ENCODE assay signal across 9 mouse cellular contexts in genomic region chr2:32353836-32354235, GRCm38 (mm10). TPM values are rescaled to one million over a fixed set of nuclear protein-coding genes. Genes with fewer than 3 reads are reported as not detected.
DNase-seq lines count a peak whose midpoint lies in the region; ATAC-seq and TF ChIP-seq lines count a peak whose summit lies in the region.
"Had no signal": no experiment of that assay in that cellular context is flagged by ENCODE, and none has a peak within 500 bp of the region (broad histone marks: within the 10 kb centered on the region; RNA-seq: fewer than 3 reads in every experiment).

No protein-coding gene starts in this region.

- no peaks in the 10 kb centered on the region for H3K9me3 ChIP-seq in liver, embryonic 11.5 days (ENCODE audit: control insufficient read depth, low read length)
- H3K9me3 ChIP-seq in liver, postnatal 0 days (ENCODE audit: low read length): no peaks in the 10 kb centered on the region
- no peaks in the 10 kb centered on the region for H3K9me3 ChIP-seq in embryonic facial prominence, embryonic 12.5 days
- H3K9me3 ChIP-seq in liver, embryonic 14.5 days (ENCODE audit: control insufficient read depth, low read length): no peaks in the 10 kb centered on the region

- no peak for ATAC-seq in liver, embryonic 11.5 days (replicated peaks; ENCODE audit: low FRiP score)
- ATAC-seq in liver, postnatal 0 days: no peak
- no peak for ATAC-seq in embryonic facial prominence, embryonic 12.5 days (ENCODE audit: insufficient number of reproducible peaks, insufficient read depth, low FRiP score, low TSS enrichment)
- no peak for ATAC-seq in liver, embryonic 14.5 days (ENCODE audit: insufficient read depth)

- no peak overlapping the region for H3K27ac ChIP-seq in liver, embryonic 11.5 days (ENCODE audit: low read depth, low read length)
- H3K27ac ChIP-seq in liver, postnatal 0 days (ENCODE audit: low read depth): no peak overlapping the region
- no peak overlapping the region for H3K27ac ChIP-seq in embryonic facial prominence, embryonic 12.5 days
- H3K27ac ChIP-seq in liver, embryonic 14.5 days: no peak overlapping the region
- H3K27ac ChIP-seq: macrophage had no signal

- peak; percentile 63 for DNase-seq in cerebellum, adult 9-10 months
- no peak for DNase-seq in cerebellum, adult 18-20 months
- DNase-seq in liver, embryonic 11.5 days (ENCODE audit: low spot score): no peak
- DNase-seq in liver, postnatal 0 days: no peak
- DNase-seq in liver, embryonic 14.5 days (ENCODE audit: low read depth in 3 of 3, low spot score in 3 of 3): no peak
- DNase-seq in right cerebral cortex, postnatal 36 days (ENCODE audit: low spot score in 2 of 2): no peak
- DNase-seq in adrenal gland, adult 18-20 months (ENCODE audit: low spot score in 2 of 2): no peak

- WGBS in liver, embryonic 11.5 days: 41% methylated on average over 6 of the region's 6 CpGs
- 49% methylated on average over 6 of the region's 6 CpGs for WGBS in liver, postnatal 0 days (ENCODE audit: insufficient replicate concordance)
- 70% methylated on average over 6 of the region's 6 CpGs for WGBS in embryonic facial prominence, embryonic 12.5 days
- WGBS in liver, embryonic 14.5 days (ENCODE audit: insufficient replicate concordance): 47% methylated on average over 6 of the region's 6 CpGs

- no peak for TF ChIP-seq EP300 in liver, postnatal 0 days (IDR thresholded peaks at IDR 0.05; ENCODE audit: low read depth)
- no peak for TF ChIP-seq EP300 in liver, embryonic 14.5 days (IDR thresholded peaks at IDR 0.05; ENCODE audit: low read depth)

- H3K4me2 ChIP-seq in liver, embryonic 11.5 days: peak overlapping the region; percentile 98
- no peak overlapping the region for H3K4me2 ChIP-seq in liver, postnatal 0 days (ENCODE audit: low read depth, low read length)
- no peak overlapping the region; the same call in 1 of the 2 replicates for H3K4me2 ChIP-seq in embryonic facial prominence, embryonic 12.5 days (replicated peaks)
- H3K4me2 ChIP-seq in liver, embryonic 14.5 days (ENCODE audit: low read depth): peak overlapping the region; percentile 65

- no peaks in the 10 kb centered on the region for H3K36me3 ChIP-seq in liver, embryonic 11.5 days (ENCODE audit: control insufficient read depth, insufficient read depth, low read length)
- H3K36me3 ChIP-seq in liver, postnatal 0 days (replicated peaks; ENCODE audit: insufficient read depth, low read length): no peaks in the 10 kb centered on the region
- H3K36me3 ChIP-seq in embryonic facial prominence, embryonic 12.5 days: peaks cover 3% of the 10 kb centered on the region; the same call in 1 of the 2 replicates
- H3K36me3 ChIP-seq in liver, embryonic 14.5 days (replicated peaks; ENCODE audit: control insufficient read depth, insufficient read depth, low read depth): no peaks in the 10 kb centered on the region

- peaks cover 17% of the 10 kb centered on the region for H3K4me1 ChIP-seq in liver, embryonic 11.5 days (replicated peaks; ENCODE audit: control insufficient read depth, insufficient read depth, low read length)
- peaks cover 16% of the 10 kb centered on the region for H3K4me1 ChIP-seq in liver, postnatal 0 days (ENCODE audit: insufficient read depth)
- peaks cover 30% of the 10 kb centered on the region for H3K4me1 ChIP-seq in embryonic facial prominence, embryonic 12.5 days
- peaks cover 2 to 5% of the 10 kb centered on the region in 2 experiments; a peak in 2 of 4 replicates for H3K4me1 ChIP-seq in liver, embryonic 14.5 days (replicated peaks; ENCODE audit: control insufficient read depth in 2 of 2, insufficient read depth in 2 of 2, low read length in 1 of 2)

- no peak overlapping the region for H3K4me3 ChIP-seq in liver, embryonic 11.5 days (ENCODE audit: low read depth, low read length)
- H3K4me3 ChIP-seq in liver, postnatal 0 days (ENCODE audit: low read depth, low read length): no peak overlapping the region
- 0 out of 2 replicates have a peak overlapping the region, but pooled peaks have one; percentile 70 for H3K4me3 ChIP-seq in embryonic facial prominence, embryonic 12.5 days
- no peak overlapping the region for H3K4me3 ChIP-seq in liver, embryonic 14.5 days (ENCODE audit: insufficient read depth in 1 of 2, low read depth in 2 of 2, low read length in 2 of 2)

- H3K9ac ChIP-seq in liver, embryonic 11.5 days (ENCODE audit: low read depth, low read length): no peak overlapping the region
- H3K9ac ChIP-seq in liver, postnatal 0 days (replicated peaks): no peak overlapping the region
- H3K9ac ChIP-seq in embryonic facial prominence, embryonic 12.5 days: peak overlapping the region; percentile 80
- H3K9ac ChIP-seq in liver, embryonic 14.5 days (replicated peaks): no peak overlapping the region

- TF ChIP-seq CTCF in liver, postnatal 0 days (IDR thresholded peaks at IDR 0.05; ENCODE audit: low read depth): no peak
- TF ChIP-seq CTCF in liver, embryonic 14.5 days (IDR thresholded peaks at IDR 0.05; ENCODE audit: low read depth): no peak

- peaks cover 34% of the 10 kb centered on the region for H3K27me3 ChIP-seq in liver, embryonic 11.5 days (replicated peaks; ENCODE audit: control insufficient read depth, insufficient read depth, low read length)
- H3K27me3 ChIP-seq in liver, postnatal 0 days (ENCODE audit: insufficient read depth, low read length): peaks cover 22% of the 10 kb centered on the region
- no peaks in the 10 kb centered on the region for H3K27me3 ChIP-seq in embryonic facial prominence, embryonic 12.5 days
- H3K27me3 ChIP-seq in liver, embryonic 14.5 days (ENCODE audit: control insufficient read depth, insufficient read depth, low read length): peaks cover 22% of the 10 kb centered on the region

RNA-seq across cellular contexts. Expression of gene Dnm1, which starts 0.7 kb away (rescaled TPM):
- 9.3 and 10.0 TPM in 2 replicates for polyA plus RNA-seq in liver, embryonic 11.5 days (2014; fragmentation: Nextera tagmentation; extraction: Ambion mirVana)
- polyA plus RNA-seq in liver, postnatal 0 days (2015; fragmentation: Nextera tagmentation; extraction: Ambion mirVana): 0.06 and 0.25 TPM in 2 replicates
- polyA plus RNA-seq in embryonic facial prominence, embryonic 12.5 days (2016; fragmentation: Nextera tagmentation; extraction: Ambion mirVana): 45.0 and 47.8 TPM in 2 replicates
- polyA plus RNA-seq in liver, embryonic 14.5 days (2012; rRNA removed): 2.9 and 4.0 TPM in 2 replicates
- polyA plus RNA-seq in liver, embryonic 14.5 days (2014; fragmentation: Nextera tagmentation; extraction: Ambion mirVana): 0.43 and 0.56 TPM in 2 replicates
- total RNA-seq in adrenal gland, adult 18-20 months (2021): 10 to 100 TPM; 18.6 to 25.6 TPM

RNA-seq across cellular contexts. Expression of gene Ciz1, which starts 1.7 kb away (rescaled TPM):
- 45.5 and 45.8 TPM in 2 replicates for polyA plus RNA-seq in liver, embryonic 11.5 days (2014; fragmentation: Nextera tagmentation; extraction: Ambion mirVana)
- polyA plus RNA-seq in liver, postnatal 0 days (2015; fragmentation: Nextera tagmentation; extraction: Ambion mirVana): 9.0 and 9.9 TPM in 2 replicates
- polyA plus RNA-seq in embryonic facial prominence, embryonic 12.5 days (2016; fragmentation: Nextera tagmentation; extraction: Ambion mirVana): 50.6 and 57.8 TPM in 2 replicates
- polyA plus RNA-seq in liver, embryonic 14.5 days (2012; rRNA removed): 40.3 and 43.3 TPM in 2 replicates
- 13.1 and 13.9 TPM in 2 replicates for polyA plus RNA-seq in liver, embryonic 14.5 days (2014; fragmentation: Nextera tagmentation; extraction: Ambion mirVana)
- 10 to 100 TPM; 62.6 to 69.6 TPM for total RNA-seq in adrenal gland, adult 18-20 months (2021)

RNA-seq across cellular contexts. Expression of gene 1110008P14Rik, which starts 27.9 kb away (rescaled TPM):
- 36.2 and 39.7 TPM in 2 replicates for polyA plus RNA-seq in liver, embryonic 11.5 days (2014; fragmentation: Nextera tagmentation; extraction: Ambion mirVana)
- 30.1 and 32.2 TPM in 2 replicates for polyA plus RNA-seq in liver, postnatal 0 days (2015; fragmentation: Nextera tagmentation; extraction: Ambion mirVana)
- polyA plus RNA-seq in embryonic facial prominence, embryonic 12.5 days (2016; fragmentation: Nextera tagmentation; extraction: Ambion mirVana): 53.9 and 54.6 TPM in 2 replicates
- 32.6 and 39.6 TPM in 2 replicates for polyA plus RNA-seq in liver, embryonic 14.5 days (2012; rRNA removed)
- polyA plus RNA-seq in liver, embryonic 14.5 days (2014; fragmentation: Nextera tagmentation; extraction: Ambion mirVana): 38.7 and 40.8 TPM in 2 replicates
- total RNA-seq in adrenal gland, adult 18-20 months (2021): 100 to 1,000 TPM; 158 to 166 TPM

RNA-seq across cellular contexts. Expression of gene Lcn2, which starts 34.2 kb away (rescaled TPM):
- 8.0 and 9.9 TPM in 2 replicates for polyA plus RNA-seq in liver, embryonic 11.5 days (2014; fragmentation: Nextera tagmentation; extraction: Ambion mirVana)
- 411 and 419 TPM in 2 replicates for polyA plus RNA-seq in liver, postnatal 0 days (2015; fragmentation: Nextera tagmentation; extraction: Ambion mirVana)
- 1.3 and 1.4 TPM in 2 replicates for polyA plus RNA-seq in embryonic facial prominence, embryonic 12.5 days (2016; fragmentation: Nextera tagmentation; extraction: Ambion mirVana)
- polyA plus RNA-seq in liver, embryonic 14.5 days (2012; rRNA removed): 29.8 and 30.2 TPM in 2 replicates
- polyA plus RNA-seq in liver, embryonic 14.5 days (2014; fragmentation: Nextera tagmentation; extraction: Ambion mirVana): 41.1 and 65.1 TPM in 2 replicates
- total RNA-seq in adrenal gland, adult 18-20 months (2021): 1 to 10 TPM; 1.7 to 2.1 TPM

RNA-seq across cellular contexts. Expression of gene Ptges2, which starts 41.9 kb away (rescaled TPM):
- polyA plus RNA-seq in liver, embryonic 11.5 days (2014; fragmentation: Nextera tagmentation; extraction: Ambion mirVana): 23.0 and 23.6 TPM in 2 replicates
- 13.8 and 15.7 TPM in 2 replicates for polyA plus RNA-seq in liver, postnatal 0 days (2015; fragmentation: Nextera tagmentation; extraction: Ambion mirVana)
- polyA plus RNA-seq in embryonic facial prominence, embryonic 12.5 days (2016; fragmentation: Nextera tagmentation; extraction: Ambion mirVana): 36.1 and 36.9 TPM in 2 replicates
- polyA plus RNA-seq in liver, embryonic 14.5 days (2012; rRNA removed): 7.9 and 11.6 TPM in 2 replicates
- 11.4 and 14.0 TPM in 2 replicates for polyA plus RNA-seq in liver, embryonic 14.5 days (2014; fragmentation: Nextera tagmentation; extraction: Ambion mirVana)
- 10 to 100 TPM; 56.9 to 66.5 TPM for total RNA-seq in adrenal gland, adult 18-20 months (2021)

Comparison
In these comparisons a context has a peak if more than half of its experiments do, and no peak if none do; other contexts are left out.
1. H3K4me2 ChIP-seq: peak in liver, embryonic 11.5 days (single experiment) and liver, embryonic 14.5 days (single experiment); none in liver, postnatal 0 days (single experiment) and embryonic facial prominence, embryonic 12.5 days (single experiment).